Mouse (Mus musculus) central nervous system, embryonic 18 days (tissue): ENCODE results near the gene Tnpo1. TPM values are rescaled to one million over a fixed set of nuclear protein-coding genes. Genes with fewer than 3 reads are reported as not detected.

Experiments
- polyA plus RNA-seq: library from polyadenylated mRNA; depleted of rRNA; stranded (reverse); fragments of >200 nt; gene quantifications from 2 replicates; pipeline ENCODE4 v1.2.3, GENCODE M21; 2012; rRNA removed

Tnpo1 gene
- polyA plus RNA-seq: 44.9 and 46.7 TPM in 2 replicates

DNA sequence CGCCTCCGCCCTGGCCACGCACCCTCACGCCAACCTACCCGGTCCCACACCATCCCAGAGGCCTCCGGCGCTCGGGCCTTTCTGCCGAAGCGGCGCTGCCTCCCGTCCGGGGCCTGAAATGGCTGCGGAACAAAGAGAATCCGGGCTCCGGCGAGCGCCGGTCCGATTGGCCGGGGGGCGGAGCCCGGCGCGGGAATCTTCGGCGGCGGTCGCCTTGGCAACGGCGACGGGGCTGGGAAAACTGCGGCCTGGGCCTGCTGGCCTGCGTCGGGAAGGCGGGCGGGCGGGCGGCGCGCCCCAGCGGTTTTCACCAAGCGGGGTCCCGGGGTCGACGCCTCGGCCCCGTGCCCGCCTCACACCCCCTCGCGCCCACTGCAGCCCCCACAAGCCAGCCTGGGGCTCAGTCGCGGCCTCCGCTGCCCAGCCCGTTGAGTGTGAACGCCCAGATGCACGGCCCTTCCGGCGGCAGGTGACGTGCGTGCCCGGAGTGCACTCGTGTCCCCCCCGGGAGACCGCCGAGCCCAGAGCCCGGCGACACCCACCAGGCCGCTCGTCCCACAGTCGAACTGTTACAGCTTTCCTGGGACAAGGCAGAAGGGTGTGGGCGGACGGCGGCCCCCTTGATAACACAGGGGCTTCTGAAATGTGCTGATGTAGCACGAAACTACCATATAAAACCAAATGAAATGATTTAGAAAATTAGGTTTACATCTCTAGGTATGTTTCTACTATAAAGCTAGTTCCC lies at the start of gene Tnpo1:
Tnpo1 (minus strand) TSS at position 172 of the 745 bp plus-strand sequence.

DNA sequence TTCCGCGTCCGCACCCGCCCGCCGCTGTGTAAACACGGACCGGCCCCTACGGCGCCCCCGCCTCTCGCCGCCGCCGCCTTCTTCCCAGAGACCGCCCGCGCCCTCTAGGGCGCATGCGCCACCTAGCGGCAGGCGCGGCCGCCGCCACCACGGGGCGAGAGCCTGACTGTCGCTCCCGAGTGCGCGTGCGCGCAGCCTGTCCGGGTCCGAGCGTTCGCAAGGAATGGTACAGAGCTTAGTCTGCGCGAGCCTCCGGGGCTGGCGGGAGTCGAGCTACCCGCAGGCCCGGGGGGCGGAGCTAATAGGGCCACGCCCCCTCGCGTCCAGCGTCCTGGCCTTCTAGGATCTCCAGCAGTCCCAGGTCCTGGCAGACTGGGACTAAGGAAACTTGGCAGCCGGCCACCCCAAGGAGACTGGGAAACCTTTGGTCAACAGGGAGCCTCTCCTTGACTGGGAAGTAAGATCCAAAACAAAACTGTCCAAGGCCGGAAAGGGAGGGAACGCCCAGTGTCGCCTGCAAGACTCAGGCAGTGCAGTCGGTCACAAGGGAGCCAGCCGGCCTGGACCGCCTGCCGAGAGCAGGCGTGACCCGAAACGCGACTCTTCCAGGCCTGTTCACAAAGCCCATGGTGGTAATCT lies 110.9 kb downstream of the Tnpo1 start, which contains the start of gene Fcho2:
Fcho2 (minus strand) TSS at position 303 of the 639 bp plus-strand sequence.

Other genes starting within 250 kb of the Tnpo1 start
- gene Tmem171, start 231.6 kb downstream of the Tnpo1 start, polyA plus RNA-seq: 0.05 and 0.09 TPM in 2 replicates
- 28.4 and 29.8 TPM in 2 replicates for gene Fcho2, start 110.9 kb downstream of the Tnpo1 start, polyA plus RNA-seq
- not detected in 2 replicates for gene 1700024P04Rik, start 58.2 kb upstream of the Tnpo1 start, polyA plus RNA-seq